Mouse (Mus musculus): ENCODE measurements around the gene Apbb1ip. TPM values are rescaled to one million over a fixed set of nuclear protein-coding genes. Genes with fewer than 3 reads are reported as not detected.
A peak's percentile ranks its signal among the peaks of the same experiment; 100 is the strongest.
"Not testable (repeated sequence)": the region's sequence is repeated elsewhere in the genome, so short reads cannot be mapped to it uniquely, and the experiment has no call there.

Apbb1ip gene
- polyA plus RNA-seq, 1 experiment from 2014 or later, result 2.2 TPM

DNA sequence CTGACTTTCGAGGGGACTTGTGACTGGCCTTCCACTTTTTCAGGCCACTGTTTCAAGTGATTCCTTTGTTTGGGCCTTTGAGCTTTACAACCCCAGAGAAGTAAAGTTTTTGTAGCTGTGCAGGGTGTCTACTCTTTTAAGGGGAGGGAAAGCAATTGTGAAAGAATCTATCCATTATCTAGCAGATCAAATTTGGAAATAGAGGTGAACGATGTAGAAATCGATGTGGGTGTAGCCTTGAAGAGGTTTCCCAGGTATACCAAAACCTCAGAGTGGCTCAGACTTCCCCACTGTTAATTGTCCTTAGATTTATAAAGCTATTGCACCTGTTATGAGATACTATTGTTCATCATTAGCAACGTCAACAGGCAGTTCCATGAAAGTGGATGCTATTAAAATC lies 71.6 kb downstream of the Apbb1ip start:
- H3K9me3 ChIP-seq (replicated peaks; ENCODE audit: control insufficient read depth, low read length), result no peaks in the 10 kb centered on the region
- H3K4me2 ChIP-seq (ENCODE audit: low read depth, low read length), result no peak overlapping the region
- no peaks in the 10 kb centered on the region for H3K4me1 ChIP-seq (ENCODE audit: control insufficient read depth, insufficient read depth, low read length)
- 86% methylated on average over 4 of the region's 4 CpGs for WGBS
- no peaks in the 10 kb centered on the region for H3K27me3 ChIP-seq (ENCODE audit: control insufficient read depth, insufficient read depth, low read length)
- no peak overlapping the region for H3K4me3 ChIP-seq (replicated peaks; ENCODE audit: low read length)
- no peak for ATAC-seq (ENCODE audit: insufficient read depth, low FRiP score)
- H3K36me3 ChIP-seq (ENCODE audit: control insufficient read depth, insufficient read depth, low read length), result no peaks in the 10 kb centered on the region
- H3K9ac ChIP-seq (ENCODE audit: low read length), result no peak overlapping the region
- H3K27ac ChIP-seq (ENCODE audit: low read length), result no peak overlapping the region

DNA sequence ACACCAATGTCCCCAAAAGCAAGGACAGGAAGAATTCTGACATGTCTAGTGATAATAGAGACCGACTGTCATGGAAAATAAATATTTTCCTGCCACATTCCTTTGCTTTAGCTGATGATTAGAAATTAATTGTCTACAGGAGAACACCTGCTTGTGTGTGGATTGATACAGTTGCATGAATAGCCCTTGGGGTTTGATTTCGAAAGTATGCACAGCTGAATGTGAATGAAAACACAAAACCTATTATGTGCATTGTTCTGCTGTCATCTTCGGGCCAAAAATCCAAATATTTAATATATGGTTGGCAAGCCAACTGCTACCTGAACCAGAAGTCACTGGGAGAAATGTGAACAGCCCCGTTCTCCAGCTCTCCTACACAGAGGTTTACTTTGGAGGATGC lies 78.0 kb downstream of the Apbb1ip start:
- H3K4me2 ChIP-seq (ENCODE audit: low read depth, low read length), result no peak overlapping the region
- H3K4me1 ChIP-seq (ENCODE audit: control insufficient read depth, insufficient read depth, low read length), result no peaks in the 10 kb centered on the region
- WGBS, result 53% methylated on average over 4 of the region's 4 CpGs
- no peak for ATAC-seq (ENCODE audit: insufficient read depth, low FRiP score)
- no peak overlapping the region for H3K9ac ChIP-seq (ENCODE audit: low read length)
- H3K9me3 ChIP-seq (replicated peaks; ENCODE audit: control insufficient read depth, low read length), result no peaks in the 10 kb centered on the region
- H3K27me3 ChIP-seq (ENCODE audit: control insufficient read depth, insufficient read depth, low read length), result no peaks in the 10 kb centered on the region
- no peak overlapping the region for H3K27ac ChIP-seq (ENCODE audit: low read length)
- no peak overlapping the region for H3K4me3 ChIP-seq (replicated peaks; ENCODE audit: low read length)
- no peaks in the 10 kb centered on the region for H3K36me3 ChIP-seq (ENCODE audit: control insufficient read depth, insufficient read depth, low read length)

DNA sequence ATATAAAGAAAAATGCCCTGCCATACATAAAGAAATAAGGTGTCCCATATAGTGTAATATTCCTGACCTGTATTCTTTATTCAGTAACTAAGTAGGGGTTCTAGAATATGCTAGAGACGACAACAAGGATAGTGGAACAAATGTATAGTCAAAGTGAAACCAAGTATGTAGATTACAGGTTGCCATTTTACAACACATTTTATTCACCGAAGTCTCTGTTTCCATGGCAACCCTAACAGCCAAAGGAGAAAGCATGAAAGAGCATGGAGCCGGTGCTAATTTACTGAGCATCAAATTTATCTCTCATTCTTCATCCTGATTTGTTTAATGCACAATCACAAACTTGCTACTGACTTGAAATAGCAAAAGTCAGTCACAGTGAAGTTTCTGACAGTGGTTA lies 83.6 kb downstream of the Apbb1ip start:
- H3K9me3 ChIP-seq (replicated peaks; ENCODE audit: control insufficient read depth, low read length), result no peaks in the 10 kb centered on the region
- H3K4me3 ChIP-seq (replicated peaks; ENCODE audit: low read length), result no peak overlapping the region
- H3K27me3 ChIP-seq (ENCODE audit: control insufficient read depth, insufficient read depth, low read length), result no peaks in the 10 kb centered on the region; the same call in 1 of the 2 replicates
- H3K4me2 ChIP-seq (ENCODE audit: low read depth, low read length), result no peak overlapping the region
- H3K27ac ChIP-seq (ENCODE audit: low read length), result no peak overlapping the region
- no peak overlapping the region for H3K9ac ChIP-seq (ENCODE audit: low read length)
- 71% methylated on average over 3 of the region's 3 CpGs for WGBS
- no peaks in the 10 kb centered on the region for H3K36me3 ChIP-seq (ENCODE audit: control insufficient read depth, insufficient read depth, low read length)
- no peaks in the 10 kb centered on the region for H3K4me1 ChIP-seq (ENCODE audit: control insufficient read depth, insufficient read depth, low read length)
- no peak for ATAC-seq (ENCODE audit: insufficient read depth, low FRiP score)

- no peaks in the 10 kb centered on the region for H3K36me3 ChIP-seq (ENCODE audit: control insufficient read depth, insufficient read depth, low read length)
- H3K4me3 ChIP-seq (replicated peaks; ENCODE audit: low read length), result no peak overlapping the region
- H3K9me3 ChIP-seq (replicated peaks; ENCODE audit: control insufficient read depth, low read length), result no peaks in the 10 kb centered on the region
- no peaks in the 10 kb centered on the region; the same call in 1 of the 2 replicates for H3K27me3 ChIP-seq (ENCODE audit: control insufficient read depth, insufficient read depth, low read length)
- WGBS, result 76% methylated on average over 2 of the region's 2 CpGs
- H3K27ac ChIP-seq (ENCODE audit: low read length), result no peak overlapping the region
- H3K4me1 ChIP-seq (ENCODE audit: control insufficient read depth, insufficient read depth, low read length), result no peaks in the 10 kb centered on the region
- H3K9ac ChIP-seq (ENCODE audit: low read length), result no peak overlapping the region
- no peak overlapping the region for H3K4me2 ChIP-seq (ENCODE audit: low read depth, low read length)
- no peak for ATAC-seq (ENCODE audit: insufficient read depth, low FRiP score)
Measured at GRCm38 (mm10) chr2:22862194-22862593, 88.3 kb downstream of the Apbb1ip start.

- not testable (repeated sequence) for H3K4me2 ChIP-seq (ENCODE audit: low read depth, low read length); H3K4me3 ChIP-seq (replicated peaks; ENCODE audit: low read length); H3K4me1 ChIP-seq (ENCODE audit: control insufficient read depth, insufficient read depth, low read length); H3K9me3 ChIP-seq (replicated peaks; ENCODE audit: control insufficient read depth, low read length); H3K27ac ChIP-seq (ENCODE audit: low read length); H3K36me3 ChIP-seq (ENCODE audit: control insufficient read depth, insufficient read depth, low read length); H3K27me3 ChIP-seq (ENCODE audit: control insufficient read depth, insufficient read depth, low read length); ATAC-seq (ENCODE audit: insufficient read depth, low FRiP score); H3K9ac ChIP-seq (ENCODE audit: low read length)
- WGBS, result 2% methylated on average over 6 of the region's 6 CpGs
Measured at GRCm38 (mm10) chr2:22864394-22865037, 90.6 kb downstream of the Apbb1ip start.

DNA sequence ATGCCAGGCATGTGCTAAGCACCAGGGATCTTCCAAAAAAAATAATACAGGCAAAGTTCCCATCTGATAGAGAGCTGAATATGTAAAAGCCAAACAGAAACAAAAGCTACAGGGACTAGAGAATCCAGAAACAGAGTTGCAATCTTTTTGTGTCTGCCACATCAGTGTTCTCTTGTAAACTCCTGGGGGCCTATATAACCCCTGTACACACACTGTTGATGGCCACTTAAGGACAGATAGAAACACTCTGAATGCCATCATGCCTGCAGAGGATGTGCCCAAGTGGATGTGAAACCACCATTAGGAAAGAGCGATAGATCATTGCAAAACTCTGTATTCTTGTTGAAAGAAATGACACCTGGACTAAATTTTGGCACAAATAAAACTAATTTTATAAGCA lies 91.9 kb downstream of the Apbb1ip start:
- 94% methylated on average over 1 of the region's 1 CpGs for WGBS
- no peak for ATAC-seq (ENCODE audit: insufficient read depth, low FRiP score)
- H3K27me3 ChIP-seq (ENCODE audit: control insufficient read depth, insufficient read depth, low read length), result no peaks in the 10 kb centered on the region; the same call in 1 of the 2 replicates
- H3K4me1 ChIP-seq (ENCODE audit: control insufficient read depth, insufficient read depth, low read length), result no peaks in the 10 kb centered on the region
- H3K36me3 ChIP-seq (ENCODE audit: control insufficient read depth, insufficient read depth, low read length), result no peaks in the 10 kb centered on the region
- H3K4me2 ChIP-seq (ENCODE audit: low read depth, low read length), result no peak overlapping the region
- H3K9ac ChIP-seq (ENCODE audit: low read length), result no peak overlapping the region
- H3K9me3 ChIP-seq (replicated peaks; ENCODE audit: control insufficient read depth, low read length), result no peaks in the 10 kb centered on the region
- no peak overlapping the region for H3K4me3 ChIP-seq (replicated peaks; ENCODE audit: low read length)
- H3K27ac ChIP-seq (ENCODE audit: low read length), result no peak overlapping the region

DNA sequence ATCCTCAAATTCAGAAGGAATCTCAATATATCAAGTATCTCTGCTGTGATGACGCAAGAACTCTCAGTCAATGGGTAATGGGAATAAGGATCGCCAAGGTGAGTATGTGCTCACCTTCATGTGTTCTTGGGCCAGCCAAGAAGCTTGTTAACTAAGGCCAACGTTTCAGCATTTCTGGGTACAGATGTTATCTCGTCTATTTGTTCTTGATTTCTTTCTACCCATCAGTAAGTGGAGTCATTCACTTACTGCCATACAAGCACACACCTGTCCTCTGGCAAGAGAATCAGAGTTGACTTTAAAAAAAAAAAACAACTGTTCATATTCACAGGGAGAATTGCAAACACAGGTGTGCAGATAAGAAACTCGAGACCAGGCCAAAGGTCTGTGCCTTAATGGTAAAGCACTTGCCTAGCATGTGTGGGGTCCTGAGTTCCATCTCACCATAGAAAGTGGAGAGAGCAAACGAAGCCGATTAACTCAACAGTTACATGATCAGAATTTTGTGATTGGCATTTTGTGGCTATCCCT lies 93.1 kb downstream of the Apbb1ip start:
- WGBS, result 58% methylated on average over 7 of the region's 7 CpGs
- Histone ChIP-seq H3K27ac (ENCODE audit: low read length) (no peak overlapping the region), H3K4me3 (replicated peaks; ENCODE audit: low read length) (no peak overlapping the region), H3K9ac (ENCODE audit: low read length) (no peak overlapping the region), H3K27me3 (ENCODE audit: control insufficient read depth, insufficient read depth, low read length) (no peaks in the 10 kb centered on the region), H3K4me2 (ENCODE audit: low read depth, low read length) (no peak overlapping the region), H3K4me1 (ENCODE audit: control insufficient read depth, insufficient read depth, low read length) (no peaks in the 10 kb centered on the region), H3K36me3 (ENCODE audit: control insufficient read depth, insufficient read depth, low read length) (no peaks in the 10 kb centered on the region), H3K9me3 (replicated peaks; ENCODE audit: control insufficient read depth, low read length) (no peaks in the 10 kb centered on the region)
- peak; percentile 21; the same call in 1 of the 2 replicates for ATAC-seq (ENCODE audit: insufficient read depth, low FRiP score)

DNA sequence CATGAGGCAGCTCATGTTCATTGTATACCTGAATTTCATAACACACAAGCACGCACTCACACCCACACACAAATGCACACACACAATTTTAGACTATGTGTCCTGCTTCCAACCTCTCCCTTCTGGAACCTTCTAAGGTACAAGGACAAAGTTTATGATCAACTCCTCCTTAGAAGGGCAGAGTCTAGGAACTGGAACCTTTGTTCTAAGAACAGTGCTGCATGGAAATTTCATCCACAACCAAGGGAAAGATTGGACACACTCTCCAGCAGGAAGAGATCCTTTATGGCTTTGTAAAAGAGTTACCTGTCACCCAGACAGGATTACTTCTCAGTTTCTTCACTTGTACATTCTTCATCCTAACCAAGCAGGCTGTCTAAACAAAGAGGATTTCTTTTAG lies 99.3 kb downstream of the Apbb1ip start:
- Histone ChIP-seq H3K9ac (ENCODE audit: low read length) (no peak overlapping the region), H3K9me3 (replicated peaks; ENCODE audit: control insufficient read depth, low read length) (no peaks in the 10 kb centered on the region), H3K36me3 (ENCODE audit: control insufficient read depth, insufficient read depth, low read length) (no peaks in the 10 kb centered on the region), H3K4me2 (ENCODE audit: low read depth, low read length) (no peak overlapping the region), H3K27ac (ENCODE audit: low read length) (no peak overlapping the region), H3K27me3 (ENCODE audit: control insufficient read depth, insufficient read depth, low read length) (no peaks in the 10 kb centered on the region), H3K4me1 (ENCODE audit: control insufficient read depth, insufficient read depth, low read length) (no peaks in the 10 kb centered on the region), H3K4me3 (replicated peaks; ENCODE audit: low read length) (no peak overlapping the region)
- no peak for ATAC-seq (ENCODE audit: insufficient read depth, low FRiP score)
- 81% methylated on average over 1 of the region's 1 CpGs for WGBS

- H3K4me1 ChIP-seq (ENCODE audit: control insufficient read depth, insufficient read depth, low read length), result no peaks in the 10 kb centered on the region
- no peak overlapping the region for H3K4me3 ChIP-seq (replicated peaks; ENCODE audit: low read length)
- no peak overlapping the region for H3K9ac ChIP-seq (ENCODE audit: low read length)
- H3K4me2 ChIP-seq (ENCODE audit: low read depth, low read length), result no peak overlapping the region
- no peaks in the 10 kb centered on the region for H3K27me3 ChIP-seq (ENCODE audit: control insufficient read depth, insufficient read depth, low read length)
- no peak for ATAC-seq (ENCODE audit: insufficient read depth, low FRiP score)
- H3K9me3 ChIP-seq (replicated peaks; ENCODE audit: control insufficient read depth, low read length), result no peaks in the 10 kb centered on the region
- H3K27ac ChIP-seq (ENCODE audit: low read length), result no peak overlapping the region
- H3K36me3 ChIP-seq (ENCODE audit: control insufficient read depth, insufficient read depth, low read length), result no peaks in the 10 kb centered on the region
- 36% methylated on average over 10 of the region's 10 CpGs for WGBS
Measured at GRCm38 (mm10) chr2:22874628-22875027, 100.7 kb downstream of the Apbb1ip start.
